In genomic region chr13:43236630-43237029, GRCm38 (mm10) we compare ENCODE assay signal across 9 mouse cellular contexts.
DNase-seq lines count a peak whose midpoint lies in the region; ATAC-seq and TF ChIP-seq lines count a peak whose summit lies in the region.
"Had no signal": no experiment of that assay in that cellular context is flagged by ENCODE, and none has a peak within 500 bp of the region (broad histone marks: within the 10 kb centered on the region; RNA-seq: fewer than 3 reads in every experiment).

No protein-coding gene starts in this region.

- no peaks in the 10 kb centered on the region; the same call in 1 of the 2 replicates for H3K27me3 ChIP-seq in liver, embryonic 11.5 days (replicated peaks; ENCODE audit: control insufficient read depth, insufficient read depth, low read length)
- no peaks in the 10 kb centered on the region for H3K27me3 ChIP-seq in heart, embryonic 14.5 days (ENCODE audit: control insufficient read depth, insufficient read depth, low read length)
- H3K27me3 ChIP-seq in kidney, postnatal 0 days (ENCODE audit: insufficient read depth, low read length): no peaks in the 10 kb centered on the region

- H3K4me2 ChIP-seq in liver, embryonic 11.5 days: peak overlapping the region; percentile 45
- H3K4me2 ChIP-seq in heart, embryonic 14.5 days (ENCODE audit: low read length): peak overlapping the region; percentile 37
- H3K4me2 ChIP-seq in kidney, postnatal 0 days (ENCODE audit: low read length): no peak overlapping the region

- H3K9me3 ChIP-seq in liver, embryonic 11.5 days (ENCODE audit: control insufficient read depth, low read length): no peaks in the 10 kb centered on the region
- H3K9me3 ChIP-seq in heart, embryonic 14.5 days (ENCODE audit: control insufficient read depth, low read length): no peaks in the 10 kb centered on the region
- no peaks in the 10 kb centered on the region for H3K9me3 ChIP-seq in kidney, postnatal 0 days (replicated peaks; ENCODE audit: low read length)

- WGBS in liver, embryonic 11.5 days: 34% methylated on average over 6 of the region's 6 CpGs
- 23% methylated on average over 6 of the region's 6 CpGs for WGBS in heart, embryonic 14.5 days
- WGBS in kidney, postnatal 0 days: 67% methylated on average over 6 of the region's 6 CpGs

- no peak for ATAC-seq in liver, embryonic 11.5 days (replicated peaks; ENCODE audit: low FRiP score)
- ATAC-seq in heart, embryonic 14.5 days (ENCODE audit: insufficient number of reproducible peaks, insufficient read depth, low FRiP score, low read depth): 0 out of 2 replicates have a peak, but pooled peaks have one; percentile 22
- ATAC-seq in kidney, postnatal 0 days (replicated peaks; ENCODE audit: low FRiP score, low read depth): no peak

- DNase-seq in liver, embryonic 11.5 days (ENCODE audit: low spot score): no peak
- no peak for DNase-seq in liver
- peak; percentile 61 for DNase-seq in kidney, postnatal 0 days (ENCODE audit: low spot score)
- peak; percentile 49 to 55 for DNase-seq in lung, postnatal 4 days
- no peak for DNase-seq in testis, postnatal 10 days (ENCODE audit: low spot score)
- no peak for DNase-seq in testis, postnatal 14 days (ENCODE audit: low spot score)
- no peak for DNase-seq in spleen, postnatal 4 days (ENCODE audit: low spot score in 2 of 2)
- DNase-seq: embryo, embryonic 11 days had no signal

- H3K36me3 ChIP-seq in liver, embryonic 11.5 days (ENCODE audit: control insufficient read depth, insufficient read depth, low read length): no peaks in the 10 kb centered on the region
- no peaks in the 10 kb centered on the region for H3K36me3 ChIP-seq in heart, embryonic 14.5 days (ENCODE audit: control insufficient read depth, insufficient read depth, low read length)
- H3K36me3 ChIP-seq in kidney, postnatal 0 days (ENCODE audit: insufficient read depth, low read length): no peaks in the 10 kb centered on the region

- TF ChIP-seq CTCF in kidney, postnatal 0 days (IDR thresholded peaks at IDR 0.05; ENCODE audit: low read depth): no peak

- peaks cover 50% of the 10 kb centered on the region for H3K4me1 ChIP-seq in liver, embryonic 11.5 days (replicated peaks; ENCODE audit: control insufficient read depth, insufficient read depth, low read length)
- H3K4me1 ChIP-seq in heart, embryonic 14.5 days (ENCODE audit: control insufficient read depth in 2 of 2, insufficient read depth in 2 of 2, low read length in 2 of 2): peaks cover 39 to 75% of the 10 kb centered on the region in 2 experiments
- H3K4me1 ChIP-seq in kidney, postnatal 0 days (replicated peaks; ENCODE audit: insufficient read depth, low read length): peaks cover 22% of the 10 kb centered on the region

- peak overlapping the region; percentile 80 for H3K27ac ChIP-seq in liver, embryonic 11.5 days (ENCODE audit: low read depth, low read length)
- H3K27ac ChIP-seq in heart, embryonic 14.5 days (replicated peaks in 1 of 2; ENCODE audit: control insufficient read depth in 1 of 2, insufficient read depth in 1 of 2, low read depth in 2 of 2, low read length in 2 of 2): peak overlapping the region; percentile 34 to 65
- H3K27ac ChIP-seq in kidney, postnatal 0 days: no peak overlapping the region

- no peak overlapping the region for H3K4me3 ChIP-seq in liver, embryonic 11.5 days (ENCODE audit: low read depth, low read length)
- no peak overlapping the region for H3K4me3 ChIP-seq in heart, embryonic 14.5 days (ENCODE audit: control insufficient read depth in 1 of 2, insufficient read depth in 1 of 2, low read depth in 1 of 2, low read length in 2 of 2)
- H3K4me3 ChIP-seq in kidney, postnatal 0 days (replicated peaks; ENCODE audit: low read depth, low read length): no peak overlapping the region

- no peak overlapping the region for H3K9ac ChIP-seq in liver, embryonic 11.5 days (ENCODE audit: low read depth, low read length)
- no peak overlapping the region; the same call in 1 of the 2 replicates for H3K9ac ChIP-seq in heart, embryonic 14.5 days (ENCODE audit: low read length)
- H3K9ac ChIP-seq in kidney, postnatal 0 days (ENCODE audit: low read depth, low read length): no peak overlapping the region

Comparison
In these comparisons a context has a peak if more than half of its experiments do, and no peak if none do; other contexts are left out.
1. DNase-seq: peak in kidney, postnatal 0 days (single experiment) and lung, postnatal 4 days (2 of 2); none in liver, embryonic 11.5 days (single experiment), liver (single experiment), testis, postnatal 10 days (single experiment), testis, postnatal 14 days (single experiment) and spleen, postnatal 4 days (0 of 2).